Mouse (Mus musculus) spleen, adult 18-20 months (tissue): Measurements from ENCODE around the gene Etfa.

Experiments used
- DNase-seq, 2 experiments: peaks; one replicate each; pipeline ENCODE4 v3.0.0; 2022; ENCODE audit warnings: mixed read lengths in 2 of 2

Gene Etfa

GRCm38 (mm10) chr9:55421786-55422185, 90.3 kb downstream of the Etfa start:
- no peak for DNase-seq

GRCm38 (mm10) chr9:55411154-55411553, 100.9 kb downstream of the Etfa start:
- DNase-seq: no peak

- DNase-seq: no peak
Measured at GRCm38 (mm10) chr9:55410430-55410829, 101.6 kb downstream of the Etfa start.

- DNase-seq: no peak
Measured at GRCm38 (mm10) chr9:55409833-55410232, 102.2 kb downstream of the Etfa start.

DNA sequence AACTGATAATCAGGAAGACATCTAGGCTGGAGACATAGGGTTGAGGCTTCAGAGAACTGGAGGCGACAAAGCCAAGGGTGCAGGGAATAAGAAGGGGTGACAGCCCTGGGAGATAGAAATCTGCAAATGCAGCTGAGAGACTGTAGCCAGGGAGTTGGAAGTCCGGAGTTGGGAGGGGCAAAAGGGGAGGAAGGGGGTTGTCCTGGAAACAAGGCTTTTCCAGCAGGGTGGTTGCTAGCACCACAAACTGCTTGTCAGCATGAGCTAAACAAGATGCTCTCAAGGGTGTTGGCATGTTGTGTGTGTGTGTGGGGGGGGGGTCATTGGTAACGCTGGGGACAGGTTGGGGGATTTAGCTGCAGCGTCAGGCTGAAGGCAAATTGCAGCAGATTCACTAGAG, 103.2 kb downstream of the Etfa start:
- DNase-seq: no peak

DNA sequence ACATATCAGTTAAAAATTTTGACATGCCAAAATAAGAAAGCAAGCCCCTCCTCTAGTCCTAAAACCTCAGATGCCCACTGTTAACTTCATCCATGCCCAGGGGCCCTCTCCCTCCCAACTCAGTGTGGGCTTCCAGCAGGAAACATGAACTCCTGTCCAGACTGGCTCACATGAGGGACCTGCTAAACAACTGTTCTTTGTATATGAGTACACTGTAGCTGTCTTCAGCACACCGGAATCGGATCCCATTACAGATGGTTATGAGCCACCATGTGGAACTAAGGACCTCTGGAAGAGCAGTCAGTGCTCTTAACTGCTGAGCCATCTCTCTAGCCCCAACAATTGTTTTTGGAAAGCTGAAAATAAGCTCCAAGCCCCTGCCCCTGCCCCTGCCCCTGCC, 105.3 kb downstream of the Etfa start:
- DNase-seq: no peak

DNA sequence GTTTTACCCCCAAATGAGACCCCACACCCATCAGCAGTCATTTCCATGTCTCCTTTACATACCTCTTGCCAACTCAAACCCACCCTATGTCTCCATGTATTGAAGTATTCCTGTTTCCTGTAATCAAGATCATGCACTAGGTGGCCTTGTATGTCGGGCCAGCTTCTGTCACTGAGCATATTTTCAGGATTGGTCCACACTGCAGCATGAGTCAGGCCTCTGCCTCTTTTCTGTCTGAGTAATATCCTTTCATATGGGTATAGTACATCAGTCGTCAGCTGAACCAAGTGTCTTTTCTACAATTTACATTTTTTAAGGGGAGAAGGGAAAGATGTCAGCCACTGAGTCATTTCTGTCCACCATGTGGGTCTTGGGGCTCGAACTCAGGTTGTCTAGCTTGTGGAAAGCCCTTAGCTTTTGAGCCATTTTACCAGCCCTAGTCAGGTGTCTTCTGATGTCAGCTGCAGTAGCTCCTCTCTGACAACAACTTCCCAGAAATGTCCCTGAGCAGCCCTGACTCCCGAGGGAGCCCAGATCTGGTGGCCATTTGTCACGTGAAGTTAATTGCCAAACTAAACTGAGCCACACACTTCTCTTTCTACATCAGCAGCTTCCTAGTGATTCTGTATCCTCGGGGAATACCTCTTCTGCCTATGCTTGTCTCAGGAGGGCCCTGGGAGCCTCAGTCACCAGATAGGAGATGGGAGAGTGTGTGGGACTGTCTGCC, 106.9 kb downstream of the Etfa start:
- no peak for DNase-seq
